Mouse (Mus musculus) lung, adult 2 months (tissue): Measurements from ENCODE around the gene Slfn8.

Experiments used
- CTCF ChIP-seq: fragments of 200-500 bp; IDR thresholded peaks from 2 replicates; pipeline ENCODE4 v1.5.1; 2011; ENCODE audit warnings: mild to moderate bottlenecking, low read length, control low read depth; ENCODE audit not compliant: insufficient read depth
- POLR2A ChIP-seq: fragments of 200-500 bp; IDR thresholded peaks from 2 replicates; pipeline ENCODE4 v1.6.1; 2011; ENCODE audit warnings: low read depth, mild to moderate bottlenecking, control low read depth, low read length, borderline replicate concordance; ENCODE audit errors: extremely low read depth

DNA sequence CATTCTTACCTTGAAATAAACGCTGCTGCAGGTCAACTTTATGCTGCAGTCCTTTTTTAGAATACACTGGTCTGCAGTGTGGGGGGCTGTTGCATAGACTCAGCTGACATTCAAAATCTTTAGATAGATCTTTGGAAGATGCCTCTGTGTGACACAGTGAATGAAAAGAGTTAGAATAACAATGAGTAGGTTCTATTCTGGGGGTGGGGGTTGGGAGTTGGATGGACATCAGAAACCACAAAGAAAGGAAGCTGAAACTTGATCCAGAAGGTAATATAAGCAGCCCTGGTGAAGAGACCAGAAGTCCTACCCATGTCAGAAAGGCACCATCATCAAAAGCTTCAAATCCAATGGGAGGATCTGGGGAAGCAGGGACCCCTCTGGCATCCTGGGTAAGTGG, 7.3 kb downstream of the Slfn8 start:
- TF ChIP-seq CTCF (no peak), POLR2A (no peak)
